Mouse (Mus musculus) embryonic stem cell, embryonic (primary cell): ENCODE data around the gene Otub1.

Experiments
- CTCF ChIA-PET, 4 experiments: fragments of 300-600 bp in 2 of 4; fragments of 350-600 bp in 2 of 4; sonication (Branson Sonifier 250); formaldehyde crosslinking; loops; one replicate each; lab custom pipeline; 2022; ENCODE audit warnings: inconsistent platforms in 2 of 4; lab: Charles Lee
- POLR2A ChIA-PET, 4 experiments: fragments of 300-600 bp in 2 of 4; fragments of 350-600 bp in 2 of 4; sonication (Branson Sonifier 250); formaldehyde crosslinking; loops; one replicate each; lab custom pipeline; 2022; ENCODE audit warnings: antibody characterized with exemption in 4 of 4, inconsistent platforms in 1 of 4; lab: Charles Lee

The Otub1 gene

DNA sequence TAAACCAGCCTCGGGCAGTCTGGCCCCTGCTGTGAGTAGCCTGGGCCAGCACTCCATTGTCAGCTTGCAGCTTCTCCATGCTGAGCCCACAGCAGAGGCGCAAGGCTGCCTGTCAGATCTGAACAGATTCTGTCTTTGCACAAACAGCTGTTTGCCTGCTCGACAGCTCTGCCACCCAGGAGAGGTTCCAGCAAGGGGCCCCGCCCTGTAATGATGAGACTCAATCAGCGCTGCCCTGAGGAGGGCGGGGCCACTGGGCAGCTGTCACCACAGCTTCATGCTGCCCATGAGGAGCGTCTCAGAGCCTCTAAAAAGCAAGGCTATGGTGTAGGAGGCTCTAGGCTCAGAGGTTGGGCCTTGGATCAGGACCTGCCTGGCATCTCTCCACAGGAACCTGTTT is 52.9 kb downstream of the Otub1 start:
- POLR2A ChIA-PET, result interaction anchor here in 3 of 4 experiments (0.9 to 2.1 kb wide), 4 partner anchors 8 to 40 kb away, joined by 3 to 5 read pairs (median 4); no protein-coding TSS in a partner anchor
- CTCF ChIA-PET, result interaction anchor here in 2 of 4 experiments (0.5 to 0.6 kb wide), 2 partner anchors 108 to 157 kb away, joined by 3 to 8 read pairs; partner anchors contain the start of genes Nudt22 (in 1 of the 2) and Trpt1 (in 1 of the 2)

DNA sequence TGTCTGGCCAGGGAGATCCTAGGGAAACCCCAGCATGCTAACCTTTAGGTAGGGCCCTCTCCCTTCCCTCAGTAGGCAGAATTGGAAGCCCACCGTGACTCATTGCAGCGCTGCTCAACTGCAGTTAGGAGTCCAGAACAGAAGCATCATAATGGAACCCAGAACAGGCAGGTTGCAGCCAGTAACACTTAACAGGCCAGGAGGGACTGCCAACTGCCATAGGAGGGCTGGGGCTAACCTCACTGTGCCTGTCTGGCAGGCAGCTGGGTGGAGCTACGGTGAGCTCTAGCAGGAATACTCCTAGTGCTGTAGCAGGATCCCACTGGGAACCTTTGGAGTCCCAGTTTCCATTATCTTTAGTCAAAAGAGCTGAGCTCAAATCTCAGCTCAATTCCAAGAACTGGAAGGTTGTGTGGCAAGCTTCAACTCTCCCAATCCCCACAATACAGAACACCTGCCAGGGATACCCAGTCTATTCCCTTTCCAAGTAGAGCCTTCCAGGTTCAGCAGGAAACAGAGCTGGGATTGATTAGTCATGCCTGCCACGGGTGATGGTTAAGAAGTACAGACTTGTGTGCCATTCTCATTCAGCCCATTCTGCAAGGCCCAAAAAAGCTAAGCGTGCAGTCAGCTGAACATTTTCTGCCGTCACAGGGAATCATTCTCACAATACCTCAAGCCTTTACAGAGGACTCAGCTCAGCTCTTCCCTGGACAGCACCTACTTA is 54.0 kb downstream of the Otub1 start:
- ChIA-PET POLR2A (interaction anchor here in 2 of 4 experiments (0.7 to 2.1 kb wide), 3 partner anchors 8 to 56 kb away, joined by 3 to 5 read pairs (median 3); no protein-coding TSS in a partner anchor), CTCF (interaction anchor here in 2 of 4 experiments (0.7 to 1.3 kb wide), 4 partner anchors 13 to 1622 kb away, joined by 3 to 5 read pairs (median 4); no protein-coding TSS in a partner anchor)

DNA sequence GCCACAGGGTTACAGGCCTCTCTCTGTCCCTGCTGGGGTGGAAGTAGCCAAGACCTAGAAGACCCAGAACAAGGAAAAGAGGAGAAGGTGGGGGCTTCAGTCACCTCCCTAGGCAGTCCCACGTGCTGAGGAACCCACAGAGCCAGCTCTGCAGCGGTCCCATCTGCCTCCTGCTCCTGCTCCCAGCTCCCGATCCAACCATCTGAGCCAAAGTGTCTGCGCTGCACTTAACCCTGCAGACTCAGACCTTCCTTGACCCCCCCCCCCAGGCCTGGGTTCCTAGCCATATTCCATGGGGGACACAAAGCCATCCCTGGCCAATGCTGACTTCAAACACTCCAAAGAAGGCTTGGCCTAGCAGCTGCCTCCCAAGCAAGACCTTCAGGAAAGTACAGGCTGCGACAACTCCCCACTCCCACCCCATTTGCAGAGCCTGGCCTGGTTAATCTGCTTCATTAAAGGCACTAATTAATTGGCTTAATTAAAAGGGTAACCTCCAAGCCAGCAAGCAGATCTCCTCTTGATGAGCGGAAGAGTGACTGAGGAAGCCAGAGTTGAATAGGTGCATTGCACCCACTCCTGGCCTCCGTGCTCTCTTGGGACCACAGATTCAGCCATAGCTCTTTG is 54.7 kb downstream of the Otub1 start:
- POLR2A ChIA-PET, result interaction anchor here in 2 of 4 experiments (0.6 to 2.1 kb wide), 5 partner anchors 14 to 76 kb away, joined by 3 to 5 read pairs (median 4); no protein-coding TSS in a partner anchor

DNA sequence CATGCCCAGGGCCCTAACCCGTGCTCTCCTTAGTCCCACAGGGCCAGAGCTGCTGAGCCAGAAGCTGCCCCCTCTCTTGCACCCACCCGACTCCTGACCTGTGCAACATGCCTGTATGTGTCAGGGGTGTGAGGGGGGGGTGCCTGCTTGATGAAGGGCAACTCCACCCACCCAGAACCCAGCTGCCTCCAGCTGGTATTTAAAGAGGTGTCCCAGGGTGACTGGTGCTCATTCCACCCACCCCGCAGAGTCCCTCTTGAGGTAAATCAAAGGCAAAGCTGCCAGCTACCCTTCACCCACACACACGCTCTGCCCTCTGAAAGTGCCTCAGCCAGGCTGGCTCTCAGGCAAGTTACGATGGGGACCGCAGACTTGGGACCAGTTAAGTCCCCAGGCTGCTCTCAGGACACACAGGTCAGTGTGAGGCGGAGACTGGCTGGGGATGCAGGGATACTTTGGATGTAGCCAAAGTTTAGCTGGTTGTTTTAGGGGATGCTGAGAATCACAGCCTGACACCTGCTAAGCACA is 56.9 kb downstream of the Otub1 start:
- CTCF ChIA-PET, result interaction anchor here in 2 of 4 experiments (0.6 kb wide), 2 partner anchors 39 to 79 kb away, joined by 3 to 5 read pairs; no protein-coding TSS in a partner anchor
- POLR2A ChIA-PET, result interaction anchor here in 3 of 4 experiments (0.6 to 1.6 kb wide), 6 partner anchors 11 to 1660 kb away, joined by 3 to 4 read pairs (median 4); no protein-coding TSS in a partner anchor

More for the DNA sequence above, 54.7 kb downstream of the Otub1 start:
- CTCF ChIA-PET, result interaction anchor here in 3 of 4 experiments (0.7 to 1.3 kb wide), 4 partner anchors 13 to 181 kb away, joined by 3 to 5 read pairs (median 4); no protein-coding TSS in a partner anchor

DNA sequence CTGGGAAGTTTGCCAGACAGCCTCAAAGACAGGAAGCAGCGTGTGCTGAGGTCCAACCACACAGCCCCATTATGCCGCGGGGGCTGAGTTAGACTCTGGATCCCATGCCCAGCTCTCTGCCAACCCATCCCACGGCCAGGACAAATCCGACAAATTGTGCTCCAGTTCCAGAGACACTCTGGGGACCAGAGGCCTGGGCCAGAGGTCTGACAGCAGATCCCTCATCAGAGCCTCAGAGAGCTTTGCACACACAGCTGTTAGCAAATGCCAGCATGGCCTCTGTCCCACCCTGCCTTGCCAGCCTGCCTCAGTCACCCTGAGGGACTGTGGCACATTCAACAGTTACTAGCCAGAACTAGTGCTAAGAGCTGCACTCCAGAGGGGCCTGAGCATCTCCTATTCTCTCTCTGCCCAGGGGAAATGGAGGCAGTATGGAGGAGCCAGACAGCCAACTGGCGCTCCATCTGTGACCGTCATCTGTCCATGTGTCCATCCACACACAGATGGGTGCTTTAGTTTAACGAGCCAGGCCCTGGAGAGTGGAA is 57.5 kb downstream of the Otub1 start:
- ChIA-PET POLR2A (interaction anchor here in 3 of 4 experiments (0.6 to 2.3 kb wide), 11 partner anchors 9 to 1660 kb away, joined by 3 to 8 read pairs (median 4); partner anchors contain the start of gene Cox8a (in 1 of the 3)), CTCF (interaction anchor here in 2 of 4 experiments (0.6 kb wide), 2 partner anchors 39 to 78 kb away, joined by 3 to 5 read pairs; no protein-coding TSS in a partner anchor)
